Comparison of ENCODE assay signal across 10 mouse cellular contexts in the genomic region with DNA sequence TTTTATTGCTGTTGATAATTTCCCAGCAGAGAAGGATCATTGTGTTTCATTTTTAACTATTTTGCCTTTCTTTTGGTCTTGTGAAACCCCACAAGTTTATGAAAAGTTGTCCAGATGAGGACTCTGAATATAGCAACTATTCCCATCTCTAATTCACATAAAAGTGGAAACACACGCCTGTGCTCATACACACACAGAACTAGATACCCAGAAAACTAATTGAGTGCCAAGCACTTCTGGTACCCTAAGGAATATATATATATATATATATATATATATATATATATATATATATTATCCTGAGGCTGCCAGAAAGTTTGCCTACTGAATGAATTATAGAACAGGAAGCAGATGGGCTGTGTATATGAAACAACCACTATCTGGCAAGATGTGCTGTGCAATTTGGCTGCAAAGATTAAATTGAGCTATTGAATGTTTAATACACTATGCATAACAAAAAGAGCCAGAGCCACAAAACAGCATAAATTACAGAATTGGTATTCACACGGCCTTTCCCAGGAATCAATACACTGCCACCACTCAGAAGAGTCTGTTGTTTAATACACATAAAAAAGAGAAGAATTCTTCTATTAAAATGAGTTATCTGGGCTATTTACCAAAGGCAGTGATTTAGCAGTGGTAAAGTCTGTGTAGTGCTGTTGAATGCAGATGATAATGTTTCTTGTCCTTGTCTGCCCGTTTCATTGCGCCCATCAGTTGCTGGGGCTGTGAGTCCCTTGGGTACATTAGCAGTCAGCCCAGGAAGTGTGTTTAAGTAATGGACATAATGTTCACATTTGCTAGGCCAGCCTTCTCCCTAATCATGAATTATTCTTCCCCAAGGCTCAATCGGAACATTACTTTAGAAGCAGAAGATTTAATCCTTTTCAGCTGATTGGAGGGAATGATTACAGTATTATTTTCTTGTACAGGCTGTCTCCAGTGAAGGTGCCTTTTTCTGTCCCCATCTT.
A peak's percentile ranks its signal among the peaks of the same experiment; 100 is the strongest.
DNase-seq lines count a peak whose midpoint lies in the region; ATAC-seq and TF ChIP-seq lines count a peak whose summit lies in the region.
"Had no signal": no experiment of that assay in that cellular context is flagged by ENCODE, and none has a peak within 500 bp of the region (broad histone marks: within the 10 kb centered on the region; RNA-seq: fewer than 3 reads in every experiment).

No protein-coding gene starts in this region.

- H3K9me3 ChIP-seq in forebrain, embryonic 12.5 days: no peaks in the 10 kb centered on the region
- no peaks in the 10 kb centered on the region for H3K9me3 ChIP-seq in forebrain, embryonic 10.5 days
- no peaks in the 10 kb centered on the region for H3K9me3 ChIP-seq in lung, embryonic 14.5 days (ENCODE audit: low read depth, low read length)
- no peaks in the 10 kb centered on the region for H3K9me3 ChIP-seq in hindbrain, embryonic 13.5 days
- H3K9me3 ChIP-seq in neural tube, embryonic 12.5 days: no peaks in the 10 kb centered on the region
- H3K9me3 ChIP-seq: heart, embryonic 12.5 days had no signal

- H3K9ac ChIP-seq in forebrain, embryonic 12.5 days: no peak overlapping the region
- no peak overlapping the region for H3K9ac ChIP-seq in lung, embryonic 14.5 days
- H3K9ac ChIP-seq in hindbrain, embryonic 13.5 days: no peak overlapping the region
- no peak overlapping the region for H3K9ac ChIP-seq in neural tube, embryonic 12.5 days
- H3K9ac ChIP-seq: heart, embryonic 12.5 days had no signal

- 45% methylated on average over 5 of the region's 5 CpGs for WGBS in forebrain, embryonic 12.5 days
- 88% methylated on average over 5 of the region's 5 CpGs for WGBS in forebrain, embryonic 10.5 days
- 49% methylated on average over 5 of the region's 5 CpGs for WGBS in lung, embryonic 14.5 days
- 38% methylated on average over 5 of the region's 5 CpGs for WGBS in hindbrain, embryonic 13.5 days
- WGBS in neural tube, embryonic 12.5 days: 41% methylated on average over 5 of the region's 5 CpGs

- no peaks in the 10 kb centered on the region for H3K36me3 ChIP-seq in forebrain, embryonic 12.5 days (replicated peaks)
- no peaks in the 10 kb centered on the region for H3K36me3 ChIP-seq in forebrain, embryonic 10.5 days (replicated peaks)
- no peaks in the 10 kb centered on the region for H3K36me3 ChIP-seq in lung, embryonic 14.5 days (ENCODE audit: insufficient read depth)
- H3K36me3 ChIP-seq in hindbrain, embryonic 13.5 days: no peaks in the 10 kb centered on the region
- no peaks in the 10 kb centered on the region for H3K36me3 ChIP-seq in neural tube, embryonic 12.5 days
- H3K36me3 ChIP-seq: heart, embryonic 12.5 days had no signal

- H3K4me1 ChIP-seq in forebrain, embryonic 12.5 days: peaks cover 8% of the 10 kb centered on the region; the same call in 1 of the 2 replicates
- H3K4me1 ChIP-seq in forebrain, embryonic 10.5 days: no peaks in the 10 kb centered on the region
- H3K4me1 ChIP-seq in lung, embryonic 14.5 days (ENCODE audit: insufficient read depth): 0 out of 2 replicates have a peak, but pooled peaks cover 3% of the 10 kb centered on the region
- H3K4me1 ChIP-seq in hindbrain, embryonic 13.5 days (replicated peaks): peaks cover 19% of the 10 kb centered on the region
- H3K4me1 ChIP-seq in neural tube, embryonic 12.5 days: 0 out of 2 replicates have a peak, but pooled peaks cover 11% of the 10 kb centered on the region
- H3K4me1 ChIP-seq: heart, embryonic 12.5 days had no signal

- no peak overlapping the region for H3K4me2 ChIP-seq in forebrain, embryonic 12.5 days
- no peak overlapping the region for H3K4me2 ChIP-seq in lung, embryonic 14.5 days
- no peak overlapping the region for H3K4me2 ChIP-seq in hindbrain, embryonic 13.5 days
- H3K4me2 ChIP-seq in neural tube, embryonic 12.5 days (replicated peaks): no peak overlapping the region
- H3K4me2 ChIP-seq: heart, embryonic 12.5 days had no signal

- intact Hi-C loops in left cerebral cortex, postnatal 4 days (cut with DNase I): no loop called here

- H3K27ac ChIP-seq in forebrain, embryonic 12.5 days: 0 out of 2 replicates have a peak overlapping the region, but pooled peaks have one; percentile 19
- H3K27ac ChIP-seq in forebrain, embryonic 10.5 days: no peak overlapping the region
- H3K27ac ChIP-seq in lung, embryonic 14.5 days (ENCODE audit: low read depth): 0 out of 2 replicates have a peak overlapping the region, but pooled peaks have one; percentile 30
- peak overlapping the region; percentile 27 for H3K27ac ChIP-seq in hindbrain, embryonic 13.5 days
- H3K27ac ChIP-seq in neural tube, embryonic 12.5 days: no peak overlapping the region

- no peak overlapping the region for H3K4me3 ChIP-seq in forebrain, embryonic 12.5 days (replicated peaks)
- H3K4me3 ChIP-seq in forebrain, embryonic 10.5 days: no peak overlapping the region
- no peak overlapping the region for H3K4me3 ChIP-seq in lung, embryonic 14.5 days (ENCODE audit: low read depth, low read length)
- H3K4me3 ChIP-seq in hindbrain, embryonic 13.5 days: no peak overlapping the region
- H3K4me3 ChIP-seq in neural tube, embryonic 12.5 days: no peak overlapping the region
- H3K4me3 ChIP-seq: heart, embryonic 12.5 days had no signal

- TF ChIP-seq CTCF in lung, embryonic 14.5 days (IDR thresholded peaks at IDR 0.05; ENCODE audit: low read depth): no peak

- no peak for DNase-seq in forebrain, embryonic 10.5 days (ENCODE audit: extremely low spot score, low spot score)
- peak; percentile 60 for DNase-seq in lung, embryonic 14.5 days
- DNase-seq in lung, postnatal 36 days: no peak
- no peak for DNase-seq in cerebellum, postnatal 4 days (ENCODE audit: low spot score in 2 of 2)
- no peak for DNase-seq in left cerebral cortex, postnatal 4 days

- no peaks in the 10 kb centered on the region for H3K27me3 ChIP-seq in forebrain, embryonic 12.5 days
- no peaks in the 10 kb centered on the region for H3K27me3 ChIP-seq in forebrain, embryonic 10.5 days (ENCODE audit: poor library complexity, severe bottlenecking)
- H3K27me3 ChIP-seq in lung, embryonic 14.5 days (ENCODE audit: insufficient read depth, low read length): no peaks in the 10 kb centered on the region
- no peaks in the 10 kb centered on the region for H3K27me3 ChIP-seq in hindbrain, embryonic 13.5 days
- H3K27me3 ChIP-seq in neural tube, embryonic 12.5 days (replicated peaks): no peaks in the 10 kb centered on the region; the same call in 1 of the 2 replicates
- H3K27me3 ChIP-seq: heart, embryonic 12.5 days had no signal

- ATAC-seq in forebrain, embryonic 12.5 days (ENCODE audit: low FRiP score): peak; percentile 63
- ATAC-seq in lung, embryonic 14.5 days (ENCODE audit: insufficient read depth): peak; percentile 47; the same call in 1 of the 2 replicates
- ATAC-seq in hindbrain, embryonic 13.5 days (ENCODE audit: low FRiP score): peak; percentile 93
- ATAC-seq in neural tube, embryonic 12.5 days (ENCODE audit: low FRiP score, low read depth): peak; percentile 95
- ATAC-seq: inflammation-experienced regulatory T-cells, adult 6 months had no signal

Comparison
In these comparisons a context has a peak if more than half of its experiments do, and no peak if none do; other contexts are left out.
1. H3K27ac ChIP-seq: peak in forebrain, embryonic 12.5 days (single experiment), lung, embryonic 14.5 days (single experiment) and hindbrain, embryonic 13.5 days (single experiment); none in forebrain, embryonic 10.5 days (single experiment) and neural tube, embryonic 12.5 days (single experiment).
2. Peak in every context shown above with its lines, with median percentiles within 50 percentile points of each other: ATAC-seq.